Comparison of ENCODE assay signal across 7 mouse cellular contexts in genomic region chr2:157366762-157367161, GRCm38 (mm10). TPM values are rescaled to one million over a fixed set of nuclear protein-coding genes. Genes with fewer than 3 reads are reported as not detected.
DNase-seq lines count a peak whose midpoint lies in the region; ATAC-seq and TF ChIP-seq lines count a peak whose summit lies in the region.

No protein-coding gene starts in this region.

- peak; percentile 19 for DNase-seq in B cell, adult 2 months
- DNase-seq in G1E (ENCODE audit: low spot score) (peak; percentile 36), MN1 (ENCODE audit: low spot score) (no peak)
- no peak for DNase-seq in thymus, adult 18-20 months
- no peak for DNase-seq in thymus, adult 2 months

- peaks cover 36% of the 10 kb centered on the region for H3K4me1 ChIP-seq in G1E (ENCODE audit: insufficient read depth, low read depth, low read length)
- H3K4me1 ChIP-seq in heart, embryonic 15.5 days (replicated peaks), result peaks cover 25% of the 10 kb centered on the region
- H3K4me1 ChIP-seq in thymus, adult 2 months (replicated peaks; ENCODE audit: control insufficient read depth, insufficient read depth, low read length), result peaks cover 10% of the 10 kb centered on the region

- H3K4me2 ChIP-seq in heart, embryonic 15.5 days, result peak overlapping the region; percentile 81

- H3K27me3 ChIP-seq in G1E (ENCODE audit: insufficient read depth, low read length), result peaks cover 16% of the 10 kb centered on the region
- H3K27me3 ChIP-seq in heart, embryonic 15.5 days, result no peaks in the 10 kb centered on the region
- no peaks in the 10 kb centered on the region for H3K27me3 ChIP-seq in thymus, adult 2 months (ENCODE audit: control insufficient read depth, insufficient read depth, low read length)

- TF ChIP-seq CTCF in G1E (IDR thresholded peaks at IDR 0.05; ENCODE audit: low read depth, low read length), result no peak
- TF ChIP-seq CTCF in thymus, adult 2 months (IDR thresholded peaks at IDR 0.05; ENCODE audit: borderline replicate concordance, control insufficient read depth, extremely low read depth, insufficient read depth, low read length, poor library complexity), result no peak

- H3K9ac ChIP-seq in heart, embryonic 15.5 days, result no peak overlapping the region

- no peaks in the 10 kb centered on the region for H3K9me3 ChIP-seq in G1E (replicated peaks)
- H3K9me3 ChIP-seq in heart, embryonic 15.5 days (replicated peaks), result no peaks in the 10 kb centered on the region

- TF ChIP-seq POLR2A in thymus, adult 2 months (IDR thresholded peaks at IDR 0.05; ENCODE audit: control insufficient read depth, extremely low read depth, insufficient read depth, low read length, poor library complexity), result no peak

- WGBS in heart, embryonic 15.5 days, result 61% methylated on average over 9 of the region's 9 CpGs
- 63% methylated on average over 9 of the region's 9 CpGs for WGBS in thymus, adult 2 months

- peaks cover 30% of the 10 kb centered on the region for H3K36me3 ChIP-seq in G1E (replicated peaks)
- no peaks in the 10 kb centered on the region for H3K36me3 ChIP-seq in heart, embryonic 15.5 days
- no peaks in the 10 kb centered on the region for H3K36me3 ChIP-seq in thymus, adult 2 months (ENCODE audit: control insufficient read depth, insufficient read depth, low read length)

- peak overlapping the region; percentile 90 for H3K4me3 ChIP-seq in G1E (ENCODE audit: low read depth, low read length)
- peak overlapping the region; percentile 95 for H3K4me3 ChIP-seq in heart, embryonic 15.5 days
- no peak overlapping the region for H3K4me3 ChIP-seq in thymus, adult 2 months (ENCODE audit: control insufficient read depth, insufficient read depth, low read length)

- H3K27ac ChIP-seq in heart, embryonic 15.5 days, result peak overlapping the region; percentile 94; the same call in 1 of the 2 replicates
- no peak overlapping the region for H3K27ac ChIP-seq in thymus, adult 2 months (ENCODE audit: control insufficient read depth, insufficient read depth, low read length)

- ATAC-seq in G1E (ENCODE audit: extremely low read depth, insufficient number of reproducible peaks, low FRiP score, poor library complexity, severe bottlenecking), result peak; percentile 36; the same call in 1 of the 2 replicates
- ATAC-seq in heart, embryonic 15.5 days (replicated peaks; ENCODE audit: insufficient number of reproducible peaks, insufficient read depth, low FRiP score, low read depth), result no peak
- peak; percentile 52 for ATAC-seq in megakaryocyte, adult 5-6 weeks (ENCODE audit: poor library complexity, severe bottlenecking)

RNA-seq across cellular contexts. Expression of gene Manbal, which starts 0.6 kb away (rescaled TPM):
- total RNA-seq in G1E (2014; fragmentation: Nextera tagmentation) (20.6 and 21.6 TPM in 2 replicates), G1E (2017) (19.2 and 19.6 TPM in 2 replicates)
- polyA plus RNA-seq in G1E (2012), result 55.2 and 56.3 TPM in 2 replicates
- 49.7 and 62.0 TPM in 2 replicates for polyA plus RNA-seq in heart, embryonic 15.5 days (2015; fragmentation: Nextera tagmentation; extraction: Ambion mirVana)
- total RNA-seq in megakaryocyte, adult 5-6 weeks (2015), result 18.7 and 21.5 TPM in 2 replicates
- 9.3 and 10.5 TPM in 2 replicates for total RNA-seq in megakaryocyte, adult 5-6 weeks (2017)
- 68.0 and 72.5 TPM in 2 replicates for polyA plus RNA-seq in thymus, adult 2 months (2012; rRNA removed)

RNA-seq across cellular contexts. Expression of gene Ghrh, which starts 19.5 kb away (rescaled TPM):
- total RNA-seq in G1E (2014; fragmentation: Nextera tagmentation) (not detected in 2 replicates), G1E (2017) (0.76 TPM in 1 of 2 replicates, not detected in the other)
- polyA plus RNA-seq in G1E (2012), result not detected in 2 replicates
- polyA plus RNA-seq in heart, embryonic 15.5 days (2015; fragmentation: Nextera tagmentation; extraction: Ambion mirVana), result not detected in 2 replicates
- total RNA-seq in megakaryocyte, adult 5-6 weeks (2015), result not detected in 2 replicates
- not detected in 2 replicates for total RNA-seq in megakaryocyte, adult 5-6 weeks (2017)
- polyA plus RNA-seq in thymus, adult 2 months (2012; rRNA removed), result 0.34 and 1.4 TPM in 2 replicates

RNA-seq across cellular contexts. Expression of gene Src, which starts 51.5 kb away (rescaled TPM):
- total RNA-seq in G1E (2014; fragmentation: Nextera tagmentation) (not detected in 2 replicates), G1E (2017) (0.49 and 0.58 TPM in 2 replicates)
- polyA plus RNA-seq in G1E (2012), result 0.22 and 0.28 TPM in 2 replicates
- polyA plus RNA-seq in heart, embryonic 15.5 days (2015; fragmentation: Nextera tagmentation; extraction: Ambion mirVana), result 5.6 and 9.6 TPM in 2 replicates
- 0.11 TPM in 1 of 2 replicates, not detected in the other for total RNA-seq in megakaryocyte, adult 5-6 weeks (2015)
- 0.26 TPM in 1 of 2 replicates, not detected in the other for total RNA-seq in megakaryocyte, adult 5-6 weeks (2017)
- polyA plus RNA-seq in thymus, adult 2 months (2012; rRNA removed), result 24.6 and 25.1 TPM in 2 replicates

Comparison
In these comparisons a context has a peak if more than half of its experiments do, and no peak if none do; other contexts are left out.
1. DNase-seq: peak in B cell, adult 2 months (2 of 2) and G1E (single experiment); none in thymus, adult 18-20 months (0 of 2), MN1 (single experiment) and thymus, adult 2 months (single experiment).